ENCODE assay signal across 9 mouse cellular contexts in genomic region chrX:84454473-84454872, GRCm38 (mm10).
DNase-seq lines count a peak whose midpoint lies in the region; ATAC-seq and TF ChIP-seq lines count a peak whose summit lies in the region.
"Had no signal": no experiment of that assay in that cellular context is flagged by ENCODE, and none has a peak within 500 bp of the region (broad histone marks: within the 10 kb centered on the region; RNA-seq: fewer than 3 reads in every experiment).

No protein-coding gene starts in this region.

- intact Hi-C loops in gastrocnemius, postnatal 14 days (cut with DNase I; ENCODE audit: low total_unique reads), result no loop called here

- H3K36me3 ChIP-seq in forebrain, postnatal 0 days (ENCODE audit: insufficient read depth), result no peaks in the 10 kb centered on the region
- H3K36me3 ChIP-seq in forebrain, embryonic 10.5 days (replicated peaks), result no peaks in the 10 kb centered on the region
- no peaks in the 10 kb centered on the region for H3K36me3 ChIP-seq in midbrain, embryonic 10.5 days
- no peaks in the 10 kb centered on the region for H3K36me3 ChIP-seq in midbrain, embryonic 16.5 days (ENCODE audit: control insufficient read depth, insufficient read depth, low read length)
- no peaks in the 10 kb centered on the region for H3K36me3 ChIP-seq in lung, embryonic 14.5 days (ENCODE audit: insufficient read depth)
- H3K36me3 ChIP-seq: midbrain, embryonic 12.5 days had no signal

- no peak overlapping the region for H3K4me2 ChIP-seq in forebrain, postnatal 0 days (ENCODE audit: low read depth)
- no peak overlapping the region for H3K4me2 ChIP-seq in midbrain, embryonic 16.5 days (ENCODE audit: low read length)
- no peak overlapping the region for H3K4me2 ChIP-seq in lung, embryonic 14.5 days
- H3K4me2 ChIP-seq: midbrain, embryonic 12.5 days had no signal

- no peak overlapping the region for H3K27ac ChIP-seq in forebrain, postnatal 0 days (ENCODE audit: low read depth, low read length)
- no peak overlapping the region for H3K27ac ChIP-seq in forebrain, embryonic 10.5 days
- H3K27ac ChIP-seq in midbrain, embryonic 10.5 days (replicated peaks), result no peak overlapping the region
- no peak overlapping the region for H3K27ac ChIP-seq in midbrain, embryonic 16.5 days (ENCODE audit: low read length)
- no peak overlapping the region for H3K27ac ChIP-seq in lung, embryonic 14.5 days (ENCODE audit: low read depth)
- H3K27ac ChIP-seq: midbrain, embryonic 12.5 days had no signal

- no peak overlapping the region for H3K4me3 ChIP-seq in forebrain, postnatal 0 days (ENCODE audit: low read depth, low read length)
- no peak overlapping the region for H3K4me3 ChIP-seq in forebrain, embryonic 10.5 days
- no peak overlapping the region for H3K4me3 ChIP-seq in midbrain, embryonic 10.5 days
- H3K4me3 ChIP-seq in midbrain, embryonic 16.5 days (ENCODE audit: low read depth, low read length), result no peak overlapping the region
- no peak overlapping the region for H3K4me3 ChIP-seq in lung, embryonic 14.5 days (ENCODE audit: low read depth, low read length)
- H3K4me3 ChIP-seq: midbrain, embryonic 12.5 days had no signal

- no peaks in the 10 kb centered on the region for H3K9me3 ChIP-seq in forebrain, postnatal 0 days (ENCODE audit: low read length)
- no peaks in the 10 kb centered on the region for H3K9me3 ChIP-seq in forebrain, embryonic 10.5 days
- H3K9me3 ChIP-seq in midbrain, embryonic 10.5 days (replicated peaks), result no peaks in the 10 kb centered on the region
- no peaks in the 10 kb centered on the region for H3K9me3 ChIP-seq in midbrain, embryonic 16.5 days (replicated peaks; ENCODE audit: control insufficient read depth, low read length, poor library complexity, severe bottlenecking)
- no peaks in the 10 kb centered on the region for H3K9me3 ChIP-seq in lung, embryonic 14.5 days (ENCODE audit: low read depth, low read length)
- H3K9me3 ChIP-seq: midbrain, embryonic 12.5 days had no signal

- 73% methylated on average over 1 of the region's 1 CpGs for WGBS in forebrain, postnatal 0 days
- WGBS in forebrain, embryonic 10.5 days, result 86% methylated on average over 1 of the region's 1 CpGs
- 87% methylated on average over 1 of the region's 1 CpGs for WGBS in midbrain, embryonic 10.5 days
- 90% methylated on average over 1 of the region's 1 CpGs for whole genome bisulfite sequencing in midbrain, embryonic 16.5 days
- 95% methylated on average over 1 of the region's 1 CpGs for WGBS in lung, embryonic 14.5 days

- no peak for DNase-seq in forebrain, postnatal 0 days
- no peak for DNase-seq in forebrain, embryonic 10.5 days (ENCODE audit: extremely low spot score, low spot score)
- peak; percentile 13 for DNase-seq in midbrain, embryonic 10.5 days (ENCODE audit: low spot score)
- DNase-seq in c-Kit-positive CD71-negative TER-119-negative erythroid progenitor cells, embryonic 14.5 days (ENCODE audit: low read depth), result peak; percentile 1
- DNase-seq in lung, embryonic 14.5 days, result peak; percentile 33
- DNase-seq in gastrocnemius, postnatal 14 days, result no peak

- peak; percentile 30; the same call in 1 of the 2 replicates for TF ChIP-seq CTCF in forebrain, postnatal 0 days (IDR thresholded peaks at IDR 0.05; ENCODE audit: low read depth)
- TF ChIP-seq CTCF in lung, embryonic 14.5 days (IDR thresholded peaks at IDR 0.05; ENCODE audit: low read depth), result peak; percentile 48

- no peak overlapping the region for H3K9ac ChIP-seq in forebrain, postnatal 0 days
- no peak overlapping the region for H3K9ac ChIP-seq in midbrain, embryonic 16.5 days (ENCODE audit: low read depth, low read length)
- H3K9ac ChIP-seq in lung, embryonic 14.5 days, result no peak overlapping the region
- H3K9ac ChIP-seq: midbrain, embryonic 12.5 days had no signal

- H3K27me3 ChIP-seq in forebrain, postnatal 0 days (ENCODE audit: insufficient read depth, low read length), result no peaks in the 10 kb centered on the region
- H3K27me3 ChIP-seq in forebrain, embryonic 10.5 days (ENCODE audit: poor library complexity, severe bottlenecking), result no peaks in the 10 kb centered on the region
- H3K27me3 ChIP-seq in midbrain, embryonic 10.5 days (ENCODE audit: low read depth, poor library complexity, severe bottlenecking), result no peaks in the 10 kb centered on the region
- no peaks in the 10 kb centered on the region for H3K27me3 ChIP-seq in midbrain, embryonic 16.5 days (ENCODE audit: control insufficient read depth, insufficient read depth, low read depth, low read length)
- H3K27me3 ChIP-seq in lung, embryonic 14.5 days (ENCODE audit: insufficient read depth, low read length), result no peaks in the 10 kb centered on the region
- H3K27me3 ChIP-seq: midbrain, embryonic 12.5 days had no signal

- H3K4me1 ChIP-seq in forebrain, postnatal 0 days (ENCODE audit: insufficient read depth), result no peaks in the 10 kb centered on the region
- no peaks in the 10 kb centered on the region for H3K4me1 ChIP-seq in forebrain, embryonic 10.5 days
- no peaks in the 10 kb centered on the region for H3K4me1 ChIP-seq in midbrain, embryonic 10.5 days
- no peaks in the 10 kb centered on the region for H3K4me1 ChIP-seq in midbrain, embryonic 16.5 days (ENCODE audit: control insufficient read depth, insufficient read depth, low read length)
- H3K4me1 ChIP-seq in lung, embryonic 14.5 days (ENCODE audit: insufficient read depth), result no peaks in the 10 kb centered on the region
- H3K4me1 ChIP-seq: midbrain, embryonic 12.5 days had no signal

- ATAC-seq in forebrain, postnatal 0 days, result no peak
- ATAC-seq in midbrain, embryonic 16.5 days, result no peak
- no peak for ATAC-seq in lung, embryonic 14.5 days (ENCODE audit: insufficient read depth)
- ATAC-seq in megakaryocyte-erythroid progenitor cell, adult 5-6 weeks (replicated peaks; ENCODE audit: low FRiP score, low TSS enrichment, poor library complexity, severe bottlenecking), result no peak

Comparison
In these comparisons a context has a peak if more than half of its experiments do, and no peak if none do; other contexts are left out.
1. DNase-seq: peak in midbrain, embryonic 10.5 days (single experiment), c-Kit-positive CD71-negative TER-119-negative erythroid progenitor cells, embryonic 14.5 days (single experiment) and lung, embryonic 14.5 days (single experiment); none in forebrain, postnatal 0 days (single experiment), forebrain, embryonic 10.5 days (single experiment) and gastrocnemius, postnatal 14 days (single experiment).